Mouse (Mus musculus) ES-E14 (cell line): ENCODE results near the gene Nfatc4.

ENCODE experiments used
- CHD2 ChIP-seq: IDR thresholded peaks from 2 replicates; pipeline ENCODE4 v1.6.1; 2014; ENCODE audit warnings: mild to moderate bottlenecking, low read depth, low read length, inconsistent platforms
- HCFC1 ChIP-seq: IDR thresholded peaks from 2 replicates; pipeline ENCODE4 v1.6.1; 2012; ENCODE audit warnings: low read length, inconsistent platforms, borderline replicate concordance; ENCODE audit not compliant: insufficient read depth
- MAFK ChIP-seq: IDR thresholded peaks from 2 replicates; pipeline ENCODE4 v1.6.1; 2014; ENCODE audit warnings: mild to moderate bottlenecking, low read depth, low read length, inconsistent platforms; ENCODE audit not compliant: insufficient read depth
- ZC3H11A ChIP-seq: IDR thresholded peaks from 2 replicates; pipeline ENCODE4 v1.6.1; 2012; ENCODE audit warnings: low read depth, mild to moderate bottlenecking, inconsistent platforms, low read length, borderline replicate concordance
- ZNF384 ChIP-seq: IDR thresholded peaks from 2 replicates; pipeline ENCODE4 v1.6.1; 2012; ENCODE audit warnings: low read depth, low read length, inconsistent platforms

GRCm38 (mm10) chr14:55877469-55878315, 54.7 kb downstream of the Nfatc4 start:
- no peak for TF ChIP-seq ZNF384
- no peak for TF ChIP-seq ZC3H11A
- TF ChIP-seq CHD2: no peak
- TF ChIP-seq HCFC1: no peak
- no peak for TF ChIP-seq MAFK
